Mouse (Mus musculus) cerebellum, postnatal 10 days (tissue): ENCODE data around the gene Dock9.
A peak's percentile ranks its signal among the peaks of the same experiment; 100 is the strongest.

ENCODE experiments used
- DNase-seq, 2 experiments: peaks; one replicate each; pipeline ENCODE4 v3.0.0; 2021; ENCODE audit warnings: mixed read lengths in 2 of 2

Gene Dock9

DNA sequence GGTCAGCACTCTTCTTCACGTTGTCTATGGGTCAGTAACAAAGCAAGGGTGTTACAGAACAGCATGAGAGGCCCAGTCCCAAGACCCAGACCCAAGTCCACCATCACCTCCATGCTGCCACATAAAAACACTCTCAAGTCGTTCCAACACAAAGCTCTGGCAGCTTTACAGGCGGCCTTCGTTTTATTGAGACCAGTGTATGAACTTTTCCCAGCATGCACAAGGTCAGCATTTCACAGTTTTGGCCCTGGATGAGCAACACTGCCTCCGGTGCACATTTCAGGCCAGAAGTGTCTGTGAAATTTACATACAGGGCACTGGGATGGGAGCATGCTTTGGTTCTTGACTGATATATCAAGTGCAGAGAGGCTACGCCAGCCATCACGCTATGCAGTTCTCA is 6.5 kb downstream of the Dock9 start:
- no peak for DNase-seq

DNA sequence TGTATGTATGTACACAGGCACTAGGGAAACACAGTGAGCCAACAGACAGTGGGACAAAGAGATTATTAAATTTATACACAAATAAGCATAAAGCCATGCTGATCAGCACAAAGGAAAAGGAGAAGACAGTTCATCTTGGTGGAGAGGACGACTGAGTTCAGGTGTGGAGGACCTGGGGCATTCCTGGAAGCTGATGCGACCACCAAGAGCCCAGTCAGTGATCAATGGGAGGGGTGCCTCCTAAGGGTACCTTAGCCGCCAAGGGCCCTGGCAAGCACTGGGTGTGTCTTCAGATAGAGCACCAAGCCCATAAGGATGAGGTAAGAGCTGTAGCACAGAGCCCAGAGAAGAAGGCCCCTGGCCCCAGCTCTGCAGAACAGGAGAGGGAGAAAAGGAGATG is 8.4 kb downstream of the Dock9 start:
- no peak for DNase-seq

GRCm38 (mm10) chr14:121788451-121788850 is 9.2 kb downstream of the Dock9 start:
- DNase-seq, result no peak

GRCm38 (mm10) chr14:121787430-121787829 is 10.2 kb downstream of the Dock9 start:
- DNase-seq, result no peak

DNA sequence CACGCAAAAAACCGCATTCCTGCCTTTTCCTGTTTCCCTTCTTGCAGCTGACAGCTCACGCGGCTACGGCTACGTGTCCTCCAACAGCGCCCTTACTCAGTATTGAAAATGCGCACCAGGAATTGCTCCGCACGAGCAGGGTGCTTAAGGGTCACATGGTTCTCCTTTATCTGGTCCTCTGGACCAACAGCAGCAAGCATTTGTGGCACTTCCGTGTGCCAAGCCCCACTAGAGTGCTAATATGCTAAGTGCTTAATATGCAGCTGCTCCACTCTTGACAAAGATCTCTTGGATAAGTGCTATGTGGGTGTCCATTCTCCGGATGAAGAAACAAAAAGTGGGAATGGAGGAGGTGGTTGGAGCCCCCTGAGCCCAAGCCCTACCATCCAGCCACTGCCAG is 10.7 kb downstream of the Dock9 start:
- DNase-seq, result no peak

- DNase-seq, result no peak
These were observed 12.2 kb downstream of the Dock9 start for GRCm38 (mm10) chr14:121785394-121785793.

DNA sequence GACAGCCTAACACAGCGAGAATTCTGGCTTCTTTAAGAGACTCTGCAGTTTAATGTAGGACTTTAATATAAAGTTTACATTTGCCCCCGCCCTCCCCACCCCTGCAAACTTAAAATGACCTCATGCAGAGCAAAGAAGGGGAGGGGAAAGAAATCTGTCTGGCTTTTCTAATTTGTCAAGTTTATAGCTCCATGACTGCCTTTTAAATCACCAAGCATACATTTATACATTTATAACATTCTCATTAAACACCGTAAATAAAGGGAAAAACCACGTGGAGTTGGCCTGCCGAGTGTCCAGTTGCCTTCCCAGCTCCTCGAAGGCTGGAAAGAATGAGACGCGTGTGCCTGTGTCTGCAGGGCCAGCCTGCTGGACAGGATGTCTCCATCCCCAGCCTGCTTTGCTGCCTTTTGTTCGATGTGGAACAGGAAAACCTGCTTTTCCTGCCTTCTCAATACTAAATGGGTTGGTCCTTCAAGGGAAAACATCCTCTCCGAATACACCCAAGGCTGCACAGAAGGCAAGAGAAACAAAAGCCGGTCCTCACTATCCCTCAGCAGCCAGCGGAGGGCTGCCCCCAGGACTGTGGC is 16.6 kb downstream of the Dock9 start:
- DNase-seq, result no peak

DNA sequence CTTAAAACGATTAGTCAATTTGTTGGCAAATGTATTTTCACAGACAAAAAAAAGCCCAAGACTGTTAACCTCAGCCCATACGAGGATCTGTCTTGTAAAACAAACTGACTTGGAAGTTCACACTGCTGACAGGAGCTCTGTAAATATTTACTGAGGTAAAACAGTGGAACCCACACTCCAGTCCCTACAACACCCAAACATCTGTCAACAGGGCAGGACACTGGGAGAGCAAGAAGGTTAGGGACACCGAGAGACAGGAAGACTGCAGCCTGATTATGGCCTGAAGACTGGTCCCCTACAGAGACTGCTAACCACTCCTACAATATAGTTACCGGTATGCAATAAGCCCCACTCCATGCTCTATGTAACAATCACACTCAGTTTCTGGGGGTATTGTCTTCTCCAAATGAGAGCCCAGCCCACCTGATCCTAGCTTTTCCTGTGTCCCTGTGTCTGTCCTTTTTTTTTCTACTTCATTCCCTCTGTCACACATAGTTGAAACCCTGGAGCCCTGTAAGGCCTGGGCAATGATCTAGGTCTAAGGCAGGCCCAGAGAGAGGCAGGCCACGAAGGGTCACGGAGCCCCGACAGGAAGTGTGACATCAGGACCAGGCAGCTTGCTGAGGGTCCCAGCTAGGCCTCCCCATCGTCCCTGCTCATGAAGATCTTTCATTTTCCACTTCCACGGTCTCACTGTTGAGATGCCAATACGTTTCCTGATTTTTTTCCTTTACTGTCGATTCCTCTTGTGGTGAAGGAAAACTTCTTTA is 17.3 kb downstream of the Dock9 start:
- DNase-seq, result no peak

GRCm38 (mm10) chr14:121779620-121780019 is 18.0 kb downstream of the Dock9 start:
- no peak for DNase-seq

DNA sequence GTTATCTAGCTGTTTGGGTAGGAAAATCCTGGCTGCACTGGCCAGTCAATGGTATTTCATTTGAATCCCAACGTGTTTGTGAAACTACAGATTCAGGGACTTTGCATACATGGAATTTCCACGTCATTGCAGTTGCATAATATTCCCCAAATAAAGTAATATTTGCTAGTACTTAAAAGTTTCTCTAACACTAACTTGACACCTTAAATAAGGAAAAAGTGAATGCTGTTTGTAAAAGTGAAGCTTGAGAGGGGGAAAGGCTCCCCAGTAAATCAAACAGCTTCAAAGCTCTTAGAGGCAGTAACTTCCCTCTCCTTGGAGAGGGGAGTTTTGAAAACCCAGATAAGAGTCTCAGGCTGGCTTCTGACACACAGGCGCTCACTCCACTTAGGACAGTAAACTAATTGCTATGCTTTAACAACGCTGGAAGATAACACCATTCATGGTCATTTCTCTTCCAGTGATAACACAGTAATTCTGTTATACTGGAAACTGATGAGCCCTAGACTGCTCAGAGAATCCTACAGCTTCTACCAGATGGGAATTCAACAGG is 20.3 kb downstream of the Dock9 start:
- DNase-seq, result no peak

DNA sequence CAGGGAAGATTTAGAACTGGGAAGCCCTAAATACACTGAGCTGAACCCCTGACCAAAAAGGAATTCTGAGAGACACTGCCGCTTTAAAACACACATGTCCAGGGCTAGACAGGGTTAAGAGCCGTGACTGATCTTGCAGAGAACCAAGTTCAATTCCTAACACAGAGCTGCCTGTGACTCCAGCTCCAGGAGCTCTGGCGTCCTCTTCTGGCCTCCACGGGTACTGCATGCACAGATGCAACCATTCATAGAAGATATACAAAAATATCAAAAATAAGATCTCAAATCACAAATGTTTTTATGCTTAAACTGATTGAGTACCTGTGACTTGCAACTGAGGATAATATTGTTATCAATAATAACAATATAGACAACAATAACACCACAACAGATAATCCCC is 20.9 kb downstream of the Dock9 start:
- DNase-seq, result peak in 1 of 2 experiments; percentile 36

DNA sequence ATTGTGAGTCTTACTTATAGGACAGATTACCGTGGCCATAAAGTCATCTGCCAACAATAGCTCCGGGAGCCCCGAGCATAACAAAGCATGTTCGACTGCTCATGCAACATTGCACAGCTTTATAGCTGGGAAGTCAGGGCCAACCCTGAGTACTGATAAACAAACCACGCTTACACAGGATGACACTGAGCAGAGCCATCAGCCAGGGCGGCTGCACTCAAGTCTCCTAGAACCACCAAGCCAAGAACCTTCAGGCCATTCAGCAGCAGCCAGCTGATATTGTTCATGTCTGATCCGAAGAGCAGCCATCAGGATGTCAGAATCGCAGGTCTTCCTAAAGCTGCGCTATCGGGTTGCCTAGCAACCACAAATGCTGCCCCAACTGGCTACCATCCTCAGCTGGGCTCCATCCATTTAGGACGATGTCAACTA is 35.6 kb downstream of the Dock9 start:
- peak; percentile 38 to 50 for DNase-seq

DNA sequence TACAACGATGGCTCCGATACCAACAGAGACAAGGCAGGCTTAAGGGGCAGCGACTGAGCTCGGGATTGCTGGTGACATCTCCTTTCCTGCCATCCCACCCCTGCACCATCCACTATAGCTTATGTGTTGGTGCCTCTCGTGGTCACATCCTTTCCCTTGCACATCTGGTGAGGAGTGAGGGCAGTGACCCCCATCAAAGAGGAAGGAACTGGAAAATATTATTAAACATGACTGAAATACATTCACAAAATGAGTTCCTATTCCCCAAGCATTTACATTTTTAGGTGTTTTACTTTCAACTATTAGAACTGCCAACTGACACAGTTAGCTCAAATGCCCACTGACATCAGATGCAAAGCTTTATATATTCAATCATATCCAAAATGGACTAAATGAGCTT is 37.2 kb downstream of the Dock9 start:
- DNase-seq, result no peak

DNA sequence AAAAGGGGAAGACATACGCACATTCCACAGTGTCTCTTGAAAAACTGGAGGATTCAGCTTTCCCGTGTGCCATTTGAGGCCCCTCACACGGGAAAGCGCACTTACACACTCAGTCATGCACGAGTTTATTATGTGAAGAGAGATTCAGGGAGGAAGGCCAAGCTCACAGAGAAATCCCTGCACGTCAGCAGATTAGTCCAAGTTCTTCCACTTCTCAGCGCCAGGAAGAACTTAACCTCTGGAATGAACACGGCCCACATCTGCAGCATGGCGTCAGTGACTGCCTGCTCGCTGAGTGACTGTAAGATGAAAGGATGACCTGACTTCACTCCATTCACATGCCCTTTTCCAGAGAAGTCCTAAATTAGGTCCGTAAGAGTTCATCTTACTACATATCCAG is 43.5 kb downstream of the Dock9 start:
- no peak for DNase-seq

GRCm38 (mm10) chr14:121752686-121753426 is 44.8 kb downstream of the Dock9 start:
- DNase-seq, result peak in 1 of 2 experiments; percentile 48

DNA sequence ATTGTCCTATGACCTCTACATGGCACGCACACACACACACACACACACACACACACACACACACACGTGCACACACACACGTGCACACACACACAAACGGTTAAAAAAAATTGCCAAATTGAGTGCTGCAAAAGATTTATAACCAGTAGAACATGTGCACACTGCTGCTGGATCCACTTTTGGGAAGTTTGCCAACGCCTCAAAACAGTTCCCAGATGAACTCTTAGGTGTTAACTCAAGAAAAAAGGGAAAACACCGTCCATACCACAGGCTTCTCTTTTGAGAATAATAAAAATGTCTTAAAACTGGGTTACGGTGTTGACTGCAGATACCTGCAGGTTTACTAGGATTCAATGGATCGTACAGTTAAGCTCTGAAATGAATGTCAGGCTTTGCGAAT is 48.0 kb downstream of the Dock9 start:
- DNase-seq, result no peak

- no peak for DNase-seq
These were observed 48.6 kb downstream of the Dock9 start for GRCm38 (mm10) chr14:121749084-121749483.

DNA sequence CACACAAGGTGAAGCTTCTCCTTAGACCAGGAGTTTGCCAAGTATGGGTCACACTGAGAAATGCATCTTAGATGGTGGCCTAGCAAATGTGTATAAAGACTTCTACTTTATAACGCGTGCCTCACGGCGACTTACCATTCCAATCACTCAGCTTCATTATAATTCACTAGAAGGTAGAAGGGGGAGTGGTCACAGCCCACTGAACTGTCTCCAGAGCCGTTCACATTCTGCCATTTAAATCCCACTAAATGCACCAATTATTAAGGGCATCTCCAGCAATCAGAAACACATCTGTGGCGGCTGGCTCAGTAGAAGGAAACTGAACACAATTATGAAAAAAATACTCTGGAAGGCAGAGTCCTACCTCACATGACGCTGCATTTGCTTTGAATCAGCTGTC is 50.3 kb downstream of the Dock9 start:
- no peak for DNase-seq

- no peak for DNase-seq
These were observed 53.7 kb downstream of the Dock9 start for GRCm38 (mm10) chr14:121743787-121744417.

DNA sequence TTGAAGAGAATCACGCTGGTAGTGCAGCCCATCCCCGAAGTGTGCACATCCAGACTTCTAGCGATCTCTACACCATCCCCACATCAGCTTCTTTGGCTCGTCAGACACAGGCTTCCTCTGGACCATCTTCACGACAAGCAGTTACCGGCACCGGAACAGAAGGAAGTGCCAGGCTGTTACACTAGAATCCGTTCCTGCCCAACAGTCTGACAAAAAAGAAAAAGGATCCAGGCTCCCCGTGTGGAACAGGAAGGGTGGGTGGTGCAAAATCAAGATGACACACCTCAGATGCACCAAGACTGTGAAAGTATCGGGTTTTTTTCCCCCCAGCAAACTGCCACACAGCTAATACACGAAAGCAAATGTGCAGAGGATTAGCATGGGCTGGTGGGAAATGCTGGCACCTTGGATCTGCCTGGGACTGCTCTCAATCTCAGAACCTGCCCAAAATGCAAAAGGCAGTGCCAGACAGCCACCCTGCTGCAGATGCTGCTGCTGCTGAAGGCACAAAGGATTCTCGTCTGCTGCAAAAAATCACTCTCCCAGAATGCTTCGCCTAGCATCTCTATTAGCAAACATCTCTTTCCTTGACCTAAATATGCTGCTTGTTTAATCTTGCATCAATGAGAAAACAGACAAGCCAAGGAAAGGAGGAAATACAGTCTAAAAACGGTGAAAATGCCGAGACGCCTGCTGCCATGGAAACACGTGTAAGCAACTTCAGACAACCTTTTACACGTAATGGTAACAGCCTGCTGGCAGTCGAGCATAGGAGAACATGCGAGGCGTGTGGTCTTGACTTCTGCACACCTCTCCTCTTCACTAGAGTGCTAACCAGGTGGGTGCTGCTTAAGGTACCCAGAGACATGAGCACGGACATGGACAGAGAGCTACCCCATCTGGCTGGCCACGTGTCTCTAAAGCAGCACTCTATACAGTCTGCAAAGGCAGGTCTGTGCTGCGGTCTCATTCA is 58.9 kb downstream of the Dock9 start:
- DNase-seq, result peak; percentile 41 to 54

GRCm38 (mm10) chr14:121737277-121737676 is 60.4 kb downstream of the Dock9 start:
- no peak for DNase-seq

DNA sequence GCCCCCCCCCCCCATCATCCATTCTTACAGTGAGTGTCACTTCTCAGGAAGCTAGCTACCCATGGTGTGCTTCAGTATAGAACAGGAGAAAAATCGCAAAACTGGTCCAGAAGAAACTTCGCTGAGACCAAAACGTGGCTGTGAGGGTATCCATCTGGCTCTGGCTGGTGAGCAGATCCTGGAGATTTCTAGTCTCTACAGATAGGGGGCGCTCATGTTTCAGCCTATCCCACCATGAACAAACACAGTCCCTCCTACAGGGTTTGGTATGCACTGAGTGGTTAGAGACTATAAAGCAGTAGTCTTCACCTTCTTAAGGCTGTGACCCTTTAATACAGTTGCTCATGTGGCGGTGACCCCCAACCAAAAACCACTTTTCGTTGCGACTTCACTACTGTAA is 62.0 kb downstream of the Dock9 start:
- DNase-seq, result no peak
